Mouse (Mus musculus) heart, postnatal 10 days (tissue): ENCODE results near the gene Denr. TPM values are rescaled to one million over a fixed set of nuclear protein-coding genes. Genes with fewer than 3 reads are reported as not detected.

Experiments used
- DNase-seq, 2 experiments: peaks; one replicate each; pipeline ENCODE4 v3.0.0; 2021
- intact Hi-C: fragments of 180-260 bp; cut with DNase I; formaldehyde crosslinking; loops from one replicate; pipeline ENCODE4 v1.15.1; 2025
- total RNA-seq, 2 experiments: library from RNA; stranded (reverse); gene quantifications; 2 replicates each; pipeline ENCODE4 v1.2.3; 2021

The Denr gene
- total RNA-seq, 2 experiments from 2014 or later = 53.4 to 54.2 TPM

DNA sequence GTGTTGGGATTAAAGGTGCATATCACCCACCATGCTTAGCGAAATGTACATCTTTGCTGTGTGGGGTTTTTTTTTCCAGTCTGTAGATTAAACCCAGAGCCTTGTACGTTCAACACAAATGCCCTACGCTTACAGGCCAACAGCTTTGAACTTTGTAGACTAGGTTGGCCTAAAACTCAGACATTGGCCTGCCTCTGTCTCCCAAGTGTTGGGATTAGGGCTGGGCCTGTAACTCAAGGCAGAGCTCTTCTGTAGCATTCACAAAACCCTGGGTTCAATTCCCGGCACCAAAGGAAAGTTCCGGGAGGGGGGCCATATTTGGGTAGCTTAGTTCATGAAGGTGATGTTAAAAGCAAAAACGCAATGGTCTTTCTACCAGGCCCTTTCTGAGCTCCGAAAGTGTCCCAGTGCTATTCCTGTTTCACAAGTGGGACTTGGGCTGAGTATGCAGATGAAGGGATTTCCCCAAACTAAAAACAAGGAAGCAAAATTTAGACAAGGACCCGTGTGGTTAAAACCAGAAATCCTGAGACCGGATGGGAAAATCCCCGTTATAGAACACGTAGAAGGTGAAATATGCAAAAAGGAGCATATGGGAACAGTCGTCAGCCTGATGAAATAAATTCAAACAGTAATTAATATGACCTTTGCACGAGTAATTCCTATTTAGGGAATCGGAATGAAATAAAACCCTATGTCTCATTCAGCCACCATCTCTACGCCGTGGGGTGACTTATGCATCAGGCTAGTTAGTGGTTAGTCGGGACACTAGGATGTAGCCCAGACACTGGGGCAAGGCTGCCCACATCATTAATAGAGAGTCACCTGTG lies 614 bp upstream of the Denr start:
- intact Hi-C loops = loop anchor here (2.0 to 5.0 kb wide), 3 partner anchors 79 to 279 kb away; partner anchors contain the start of genes Kntc1 and Rsrc2
- no peak for DNase-seq

DNA sequence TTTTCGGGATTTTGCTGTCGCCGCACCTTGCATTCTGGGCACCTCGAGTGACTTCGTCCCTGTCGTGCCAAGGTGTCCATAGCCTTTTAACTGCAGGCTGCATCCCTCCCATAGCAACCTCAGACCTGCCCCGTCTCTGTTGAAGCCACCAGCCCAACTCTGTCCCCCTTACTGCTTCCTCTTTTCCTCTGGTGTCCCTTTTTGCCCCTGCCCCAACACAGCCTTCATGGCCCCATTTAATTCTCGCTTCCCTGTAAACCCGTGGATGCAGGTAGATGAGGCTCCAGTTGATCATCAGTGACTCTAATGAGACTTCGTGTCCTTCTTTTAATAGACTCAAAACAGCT lies 629 bp downstream of the Denr start:
- no peak for DNase-seq
- intact Hi-C loops = loop anchor here (2.0 to 5.0 kb wide), 3 partner anchors 80 to 280 kb away; partner anchors contain the start of genes Kntc1 and Rsrc2

DNA sequence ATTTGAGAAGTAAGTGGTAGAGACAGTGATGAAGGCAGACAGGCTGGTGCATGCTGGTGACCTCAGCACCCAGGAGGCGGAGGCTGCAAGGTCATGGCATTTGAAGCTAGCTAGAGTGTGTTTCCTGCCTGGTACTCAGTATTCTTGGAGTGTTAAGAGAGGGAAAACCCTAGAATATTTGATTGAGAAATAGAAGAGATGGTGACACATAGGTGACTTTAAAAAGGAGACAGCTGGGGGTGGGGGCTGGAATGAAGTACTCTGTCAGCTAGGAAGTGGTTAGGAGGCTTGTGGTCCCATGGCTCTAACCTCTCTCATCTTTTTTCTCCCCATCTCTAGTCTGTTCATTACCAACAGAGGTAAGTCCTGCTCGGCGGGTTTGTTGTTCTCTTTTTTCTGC lies 7.9 kb downstream of the Denr start:
- DNase-seq = no peak
- intact Hi-C loops = no loop called here

DNA sequence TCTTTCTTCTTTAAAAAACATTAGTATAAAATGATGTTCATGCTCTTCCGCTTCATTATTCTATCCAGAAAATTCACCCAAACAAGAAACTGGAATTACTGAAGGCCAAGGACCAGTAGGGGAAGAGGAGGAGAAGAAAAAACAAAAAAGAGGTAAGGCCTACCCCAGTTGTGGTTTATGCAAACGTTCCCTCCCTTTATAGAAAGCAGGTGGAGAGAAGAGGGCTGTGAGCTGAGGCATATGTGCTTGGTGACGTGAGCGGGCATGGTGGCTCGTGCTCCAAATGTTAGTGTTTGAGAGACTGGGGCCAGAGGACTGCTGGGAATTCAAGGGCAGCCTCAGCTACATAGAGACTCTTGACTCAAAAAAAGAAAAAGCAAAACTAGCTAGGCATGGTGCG lies 15.1 kb downstream of the Denr start:
- intact Hi-C loops = no loop called here
- DNase-seq = no peak

DNA sequence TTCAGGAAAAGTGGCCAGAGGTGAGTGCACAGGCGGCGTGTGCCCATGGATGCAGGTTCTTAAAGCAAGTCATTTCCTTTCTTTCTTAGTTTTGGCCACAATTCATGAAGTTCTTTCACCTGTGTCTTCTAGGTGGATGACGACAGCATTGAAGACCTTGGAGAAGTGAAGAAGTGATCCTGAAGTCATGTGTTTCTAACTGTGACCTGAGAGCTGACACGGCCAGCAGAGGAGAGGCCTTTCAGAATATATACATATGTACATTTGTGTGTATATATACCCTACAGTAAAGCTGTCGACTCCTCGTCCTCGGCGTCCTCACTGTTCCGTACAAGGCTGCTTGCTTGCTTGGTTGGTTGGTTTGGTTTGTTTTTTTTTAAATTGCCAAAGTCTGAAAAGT lies 20.1 kb downstream of the Denr start, which contains the start of gene Gm43518:
Gene Gm43518 (plus strand): TSS at position 301 of the 400 bp plus-strand sequence.
- intact Hi-C loops = no loop called here
- DNase-seq = no peak

DNA sequence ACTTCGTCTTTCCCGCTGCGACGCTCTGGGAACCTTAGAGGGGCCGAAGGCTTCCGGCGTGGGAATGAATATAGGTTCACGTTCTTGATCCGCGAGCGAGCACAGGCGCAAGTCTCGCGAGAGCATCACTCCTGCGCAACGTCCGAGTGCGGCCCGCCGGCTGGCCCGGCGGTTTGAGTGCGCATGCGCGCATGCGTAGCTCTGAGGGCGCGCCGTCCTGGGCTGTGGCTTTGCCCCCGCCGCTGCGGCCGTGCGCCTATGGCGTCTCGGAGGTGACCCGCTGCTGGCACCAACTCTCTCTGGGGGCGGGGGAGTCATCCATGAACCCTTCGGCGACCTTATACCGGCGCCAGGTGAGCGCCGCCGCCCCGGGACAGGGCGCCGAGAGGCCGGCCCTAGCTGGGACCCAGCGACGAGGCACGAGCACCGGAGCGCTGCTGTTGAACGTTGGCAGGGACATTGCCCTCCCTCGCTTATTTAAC lies 23.6 kb downstream of the Denr start, which contains the start of gene Ccdc62:
Gene Ccdc62 (plus strand): TSS at position 172 of the 482 bp plus-strand sequence.
- intact Hi-C loops = loop anchor here (5.0 kb wide), 1 partner anchor 157 kb away; no protein-coding TSS in a partner anchor

DNA sequence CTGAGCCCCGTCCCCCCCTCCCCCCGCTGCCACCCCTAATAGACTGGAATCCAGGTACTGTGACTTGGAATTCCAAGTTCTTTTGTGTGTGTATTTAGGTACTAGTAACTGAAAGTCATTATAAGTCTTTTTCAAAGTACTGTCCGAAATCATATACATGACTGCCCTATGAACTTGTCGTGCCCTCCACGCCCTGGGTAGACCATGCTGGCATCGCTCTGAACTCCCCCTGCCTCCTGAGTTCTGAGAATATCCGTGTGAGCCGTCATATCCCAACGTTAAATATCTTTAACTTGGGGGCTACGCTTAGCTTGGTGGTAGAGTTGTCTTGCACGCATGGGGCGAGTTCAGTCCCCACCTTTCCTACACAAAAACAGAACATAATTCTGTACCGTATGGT lies 24.2 kb downstream of the Denr start:
- intact Hi-C loops = loop anchor here (5.0 kb wide), 1 partner anchor 156 kb away; no protein-coding TSS in a partner anchor
- no peak for DNase-seq

More for the DNA sequence above, 23.6 kb downstream of the Denr start, which contains the start of gene Ccdc62:
- DNase-seq = peak; percentile 95 to 96

DNA sequence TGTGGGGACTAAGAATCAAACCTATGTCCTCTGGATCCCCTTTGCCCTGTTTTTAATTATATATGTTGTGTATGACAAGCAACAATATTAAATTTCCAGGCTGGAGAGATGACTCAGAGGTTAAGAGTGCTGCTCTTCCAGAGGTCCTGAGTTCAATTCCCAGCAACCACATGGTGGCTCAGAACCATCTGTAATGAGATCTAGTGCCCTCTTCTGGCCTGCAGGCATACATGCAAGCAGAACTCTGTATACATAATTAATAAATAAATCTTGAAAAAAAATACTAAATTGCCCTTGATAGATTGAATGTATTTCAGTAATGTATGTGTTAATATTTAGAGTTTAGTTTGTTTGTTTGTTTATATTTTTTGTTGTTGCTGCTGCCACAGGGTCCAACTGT lies 26.0 kb downstream of the Denr start:
- intact Hi-C loops = loop anchor here (5.0 kb wide), 1 partner anchor 154 kb away; no protein-coding TSS in a partner anchor
- no peak for DNase-seq

DNA sequence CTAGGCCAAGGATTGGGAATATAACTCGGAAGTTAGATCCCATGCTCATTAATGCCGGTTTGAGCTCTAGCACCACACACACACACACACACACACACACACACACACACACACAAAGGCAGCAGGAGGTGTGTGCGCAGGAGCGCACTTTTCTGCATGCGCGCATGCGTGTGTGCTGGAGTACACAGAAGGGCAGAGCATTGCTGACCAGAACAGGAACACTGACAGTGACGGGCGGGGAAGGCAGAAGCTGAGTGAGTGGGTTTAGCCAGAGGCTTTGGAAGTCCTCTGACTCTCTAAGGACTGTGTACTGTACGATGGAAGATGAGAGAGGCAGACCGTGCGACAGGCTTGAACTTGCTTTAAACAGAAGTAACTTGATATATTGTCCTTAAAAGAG lies 26.6 kb downstream of the Denr start:
- intact Hi-C loops = loop anchor here (5.0 kb wide), 1 partner anchor 154 kb away; no protein-coding TSS in a partner anchor
- DNase-seq = no peak

DNA sequence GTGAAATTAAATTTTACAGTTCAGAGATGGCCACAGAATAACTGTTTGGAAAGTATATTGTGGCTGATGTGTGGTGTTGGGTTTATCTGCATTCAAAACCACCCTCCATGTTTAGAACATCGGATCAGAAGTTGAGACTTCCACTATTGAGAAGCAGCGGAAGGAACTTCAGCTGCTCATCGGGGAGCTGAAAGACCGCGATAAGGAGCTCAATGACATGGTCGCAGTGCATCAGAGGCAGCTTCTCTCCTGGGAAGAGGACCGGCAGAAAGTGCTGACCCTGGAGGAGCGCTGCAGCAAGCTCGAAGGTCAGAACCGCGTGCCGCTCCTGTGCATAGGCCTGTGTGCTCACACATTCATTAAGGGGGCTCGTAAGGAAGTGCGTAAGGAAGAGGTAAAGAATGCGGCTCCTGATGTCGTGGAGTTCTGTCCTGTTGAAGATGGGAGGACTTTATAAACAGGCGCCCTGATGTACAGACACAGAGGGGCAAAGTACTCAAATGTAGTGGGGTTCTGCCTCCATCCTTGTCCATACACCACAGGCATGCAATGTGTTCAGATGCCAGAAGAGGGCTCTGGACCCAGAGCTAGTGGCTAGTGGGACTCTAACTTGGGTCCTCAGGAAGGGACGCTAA lies 27.1 kb downstream of the Denr start:
- peak in 1 of 2 experiments; percentile 28 for DNase-seq

DNA sequence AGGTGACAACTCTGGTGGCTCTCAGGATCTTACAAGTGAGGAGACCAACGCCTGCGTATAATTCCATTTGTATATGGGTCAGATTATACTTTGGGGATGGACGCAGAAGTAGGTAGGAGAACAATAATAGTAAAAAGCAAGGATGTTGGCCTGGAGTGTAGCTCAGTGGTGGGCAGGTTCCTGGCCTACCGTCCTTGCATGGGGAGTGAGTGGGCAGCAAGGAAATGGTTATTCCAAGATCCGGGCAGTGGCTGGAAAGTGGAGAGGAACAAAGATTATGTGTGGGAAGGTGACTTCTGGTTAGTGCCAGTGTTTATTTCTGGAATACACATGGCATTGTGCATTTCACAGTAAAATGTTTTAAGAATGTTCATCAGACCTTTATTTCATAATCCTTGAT lies 29.0 kb downstream of the Denr start:
- intact Hi-C loops = no loop called here

More for the DNA sequence above, 27.1 kb downstream of the Denr start:
- intact Hi-C loops = loop anchor here (5.0 kb wide), 1 partner anchor 153 kb away; no protein-coding TSS in a partner anchor

DNA sequence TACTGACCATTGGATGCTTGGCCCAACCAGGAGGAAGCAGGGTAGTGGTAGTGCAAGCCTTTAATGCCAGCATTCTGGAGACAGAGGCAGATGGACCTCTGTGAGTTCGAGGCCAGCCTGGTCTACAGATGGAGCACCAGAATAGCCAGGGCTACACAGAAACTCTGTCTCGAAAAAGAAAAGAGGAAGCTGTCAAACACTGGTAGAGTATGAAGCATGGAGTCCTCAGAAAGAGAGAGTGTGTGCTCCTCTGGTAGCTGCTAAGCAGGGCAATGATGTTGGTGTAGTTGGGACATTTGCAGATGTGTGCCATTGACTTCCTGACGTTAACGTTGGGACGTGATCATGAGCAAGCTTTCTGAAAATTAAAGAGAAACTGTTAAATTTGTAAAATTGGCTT lies 31.5 kb downstream of the Denr start:
- no peak for DNase-seq
- intact Hi-C loops = no loop called here

More for the DNA sequence above, 29.0 kb downstream of the Denr start:
- no peak for DNase-seq

DNA sequence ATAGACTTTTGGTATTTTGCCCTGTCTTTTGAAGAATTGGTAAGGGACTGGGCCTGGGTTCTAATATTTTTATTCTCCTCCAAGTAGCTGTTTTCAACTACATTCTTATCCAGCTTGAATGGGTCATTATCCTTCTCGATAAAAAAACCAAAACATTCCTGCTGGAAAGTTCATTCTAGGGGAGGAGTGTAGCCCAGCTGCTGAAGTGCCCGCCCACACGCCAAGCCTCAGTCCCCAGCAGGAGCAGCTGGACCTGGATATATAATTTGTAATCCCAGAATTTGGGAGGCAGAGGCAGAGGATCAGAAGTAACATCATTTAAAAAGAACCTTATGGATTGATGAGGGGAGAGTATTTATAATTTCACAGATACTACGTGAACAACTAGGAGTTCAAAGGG lies 39.6 kb downstream of the Denr start:
- DNase-seq = peak in 1 of 2 experiments; percentile 34
- intact Hi-C loops = no loop called here

DNA sequence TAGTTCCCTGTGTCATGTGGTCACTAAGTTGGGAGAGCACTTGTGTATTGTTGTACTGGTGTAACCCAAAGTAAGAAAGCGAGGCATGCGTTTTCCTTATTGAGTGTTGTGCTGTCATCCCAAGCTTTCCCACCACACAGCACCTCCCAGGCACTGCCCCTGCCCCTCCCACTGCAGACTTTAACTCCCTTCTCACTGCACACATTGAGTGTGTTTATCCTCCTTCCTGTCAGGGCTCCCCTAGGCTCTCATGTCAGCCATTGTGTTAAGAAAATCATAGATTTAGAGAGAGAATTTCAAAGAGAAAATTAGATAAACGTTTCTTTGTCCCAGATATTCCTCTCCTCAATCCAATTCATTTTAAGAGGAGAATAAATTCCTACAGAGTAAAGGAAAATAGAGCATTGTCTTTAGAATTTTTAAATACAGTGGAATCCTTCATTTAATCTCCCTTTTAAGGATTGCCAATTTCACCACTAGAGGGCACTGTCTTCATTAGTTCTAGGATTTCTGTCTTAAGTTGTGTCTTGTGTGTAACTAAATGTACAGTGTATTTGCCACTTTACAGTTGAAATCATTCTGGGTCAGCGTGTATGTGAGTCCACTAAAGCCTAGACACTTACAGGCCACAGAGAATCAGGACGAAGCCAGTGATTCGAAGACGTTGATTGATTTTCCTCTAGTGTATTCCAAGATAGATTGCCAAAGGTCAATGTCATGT lies 40.2 kb downstream of the Denr start:
- DNase-seq = peak; percentile 45 to 74
- intact Hi-C loops = loop anchor here (1.0 kb wide), 2 partner anchors 45 to 138 kb away; no protein-coding TSS in a partner anchor

DNA sequence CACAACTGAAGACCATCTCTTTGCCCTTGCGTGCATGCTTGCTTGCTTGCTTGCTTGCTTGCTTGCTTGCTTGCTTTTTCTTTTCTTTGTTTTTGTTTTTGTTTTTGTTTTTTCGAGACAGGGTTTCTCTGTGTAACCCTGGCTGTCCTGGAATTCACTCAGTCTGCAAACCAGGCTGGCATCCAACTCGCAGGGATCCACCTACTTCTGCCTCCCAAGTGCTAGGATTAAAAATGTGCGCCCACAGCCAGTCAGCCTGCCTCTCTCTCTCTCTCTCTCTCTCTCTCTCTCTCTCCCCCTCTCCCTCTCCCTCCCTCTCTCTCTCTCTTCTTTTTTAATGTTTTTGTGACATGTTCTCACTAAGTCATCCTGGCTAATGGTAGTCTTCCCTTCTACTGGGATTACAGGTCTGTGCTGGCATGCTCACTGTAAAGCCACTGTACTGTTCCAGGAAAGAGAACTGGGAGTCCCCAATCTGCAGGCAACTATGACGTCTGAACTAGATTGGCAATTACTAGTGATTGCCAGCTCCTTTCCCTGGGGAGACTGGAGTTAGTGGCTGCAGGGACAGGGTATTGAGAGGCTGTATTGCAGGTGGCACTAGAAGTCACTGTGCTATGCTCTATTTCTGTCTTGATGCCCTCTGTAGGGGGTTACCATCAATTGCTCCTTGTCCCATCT lies 45.5 kb downstream of the Denr start:
- intact Hi-C loops = no loop called here
- no peak for DNase-seq

DNA sequence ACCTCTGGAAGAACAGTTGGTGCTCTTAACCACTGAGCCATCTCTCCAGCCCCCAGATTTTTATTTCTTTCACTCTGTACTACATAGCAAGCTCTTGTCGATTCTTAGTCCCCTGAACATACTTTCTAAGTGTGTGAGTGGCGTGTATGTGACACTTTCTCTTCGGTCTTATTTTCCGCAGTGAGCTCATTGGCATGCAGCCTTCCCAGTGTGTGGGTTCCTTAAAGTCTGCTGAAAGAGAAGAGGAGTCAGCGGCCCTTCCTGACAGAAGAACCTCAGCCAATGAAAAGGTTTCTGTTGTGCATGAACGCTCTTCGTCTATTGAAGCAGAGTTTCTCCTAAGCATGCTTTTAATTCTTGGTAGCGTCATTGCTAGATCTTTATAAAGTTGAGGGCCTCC lies 50.2 kb downstream of the Denr start:
- intact Hi-C loops = no loop called here
- DNase-seq = no peak

DNA sequence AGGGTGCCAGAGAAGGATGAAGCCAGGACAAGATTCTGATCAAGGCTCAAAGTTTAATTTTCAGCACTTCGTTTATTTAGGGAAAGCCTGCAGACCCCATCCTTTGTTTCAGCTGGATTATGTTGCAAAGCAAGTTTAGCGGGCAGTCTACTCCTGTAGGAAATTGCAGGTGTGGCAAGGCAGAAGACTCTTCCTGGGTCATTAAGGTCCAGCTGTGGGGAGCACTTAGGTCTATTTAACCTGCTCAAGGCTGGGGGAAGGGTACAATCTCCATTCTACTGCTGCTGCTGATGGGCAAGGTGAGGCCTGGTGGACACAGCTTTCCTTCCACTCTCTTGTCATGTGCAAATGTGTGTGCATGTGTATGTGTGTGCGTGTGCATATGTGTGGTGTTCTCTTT lies 52.0 kb downstream of the Denr start:
- no peak for DNase-seq
- intact Hi-C loops = no loop called here

DNA sequence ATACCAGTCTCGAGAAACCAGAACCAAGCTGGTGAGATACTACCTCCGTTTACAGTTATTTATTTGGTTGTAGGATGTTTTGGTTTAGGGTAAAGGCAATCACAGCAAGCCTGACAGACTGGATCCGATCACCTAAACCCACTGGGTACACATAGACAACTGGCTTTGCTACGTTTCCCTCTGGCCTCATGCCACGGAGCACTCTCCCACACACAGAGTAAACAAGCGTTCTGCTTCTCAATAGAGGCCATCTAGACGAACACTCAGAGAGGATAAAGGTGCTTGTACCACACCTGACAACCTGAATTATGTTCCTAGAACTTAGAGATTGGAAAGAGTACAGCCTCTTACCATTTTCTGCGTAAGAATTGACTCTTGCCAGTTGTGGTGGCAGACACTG lies 53.2 kb downstream of the Denr start:
- intact Hi-C loops = no loop called here
- no peak for DNase-seq

DNA sequence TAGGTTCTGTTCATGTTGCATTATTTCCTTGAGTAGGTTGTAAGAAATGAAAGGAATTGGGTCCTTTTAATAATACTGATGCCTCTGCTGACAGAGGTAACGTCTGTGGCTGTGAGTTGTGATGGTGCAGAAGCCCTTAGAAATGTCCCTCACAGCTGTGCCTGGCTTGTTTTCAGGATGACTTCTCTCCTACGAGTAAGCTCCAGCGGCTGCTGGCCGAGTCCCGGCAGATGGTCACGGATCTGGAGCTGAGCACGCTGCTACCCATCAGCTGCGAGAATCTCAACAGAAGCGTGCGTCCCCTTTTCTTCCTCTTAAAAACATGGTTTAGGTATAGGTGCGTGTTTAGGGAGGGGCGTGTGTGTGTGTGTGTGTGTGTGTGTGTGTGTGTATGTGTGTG lies 54.1 kb downstream of the Denr start:
- DNase-seq = no peak
- intact Hi-C loops = no loop called here

DNA sequence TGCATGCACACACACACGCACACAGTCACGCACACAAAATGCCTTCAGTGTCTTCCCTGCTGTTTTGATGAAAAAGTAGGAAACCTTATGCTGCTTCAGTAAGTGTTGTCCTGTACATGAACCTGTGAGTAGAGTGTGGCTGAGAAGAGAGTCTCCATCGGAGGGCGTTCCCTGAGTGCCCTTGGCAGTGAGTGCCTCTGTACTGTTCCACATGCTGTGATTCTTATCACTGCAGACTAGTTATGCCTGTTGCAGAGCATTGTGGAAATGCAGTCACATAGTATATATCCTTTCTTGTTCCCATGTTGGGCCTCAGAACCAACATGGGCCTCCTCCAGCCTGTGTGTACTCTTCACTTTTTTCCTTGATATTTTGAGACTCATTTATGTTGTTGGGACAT lies 57.2 kb downstream of the Denr start:
- intact Hi-C loops = no loop called here
- DNase-seq = no peak
